In genomic region chr4:88864599-88864998, GRCm38 (mm10) we compare ENCODE assay signal across 14 mouse cellular contexts. TPM values are rescaled to one million over a fixed set of nuclear protein-coding genes. Genes with fewer than 3 reads are reported as not detected.
DNase-seq lines count a peak whose midpoint lies in the region; ATAC-seq and TF ChIP-seq lines count a peak whose summit lies in the region.
"Had no signal": no experiment of that assay in that cellular context is flagged by ENCODE, and none has a peak within 500 bp of the region (broad histone marks: within the 10 kb centered on the region; RNA-seq: fewer than 3 reads in every experiment).

No protein-coding gene starts in this region.

- no peak overlapping the region for H3K4me2 ChIP-seq in lung, postnatal 0 days (replicated peaks; ENCODE audit: low read depth, low read length)
- H3K4me2 ChIP-seq in midbrain, embryonic 11.5 days, result no peak overlapping the region
- no peak overlapping the region for H3K4me2 ChIP-seq in forebrain, embryonic 13.5 days
- H3K4me2 ChIP-seq in kidney, embryonic 16.5 days (replicated peaks; ENCODE audit: low read depth, low read length), result no peak overlapping the region
- H3K4me2 ChIP-seq: embryonic facial prominence, embryonic 15.5 days; stomach, embryonic 15.5 days had no signal

- 50% methylated on average over 9 of the region's 9 CpGs for WGBS in lung, postnatal 0 days
- WGBS in midbrain, embryonic 11.5 days, result 71% methylated on average over 9 of the region's 9 CpGs
- 77% methylated on average over 9 of the region's 9 CpGs for WGBS in forebrain, embryonic 13.5 days
- WGBS in kidney, embryonic 16.5 days, result 65% methylated on average over 9 of the region's 9 CpGs

- peak; percentile 5 for DNase-seq in lung, postnatal 14 days
- no peak for DNase-seq in lung, postnatal 0 days (ENCODE audit: low spot score)
- DNase-seq in liver, result peak; percentile 13
- DNase-seq in naive thymus-derived CD4-positive, alpha-beta T cell, adult 2 months (ENCODE audit: low read depth), result peak; percentile 89
- DNase-seq in left cerebral cortex, postnatal 10 days (ENCODE audit: extremely low spot score in 1 of 2, low spot score in 2 of 2), result no peak
- no peak for DNase-seq in midbrain, embryonic 11.5 days (ENCODE audit: low spot score, missing footprints)
- DNase-seq: gastrocnemius, postnatal 36 days had no signal

- no peak overlapping the region for H3K27ac ChIP-seq in lung, postnatal 0 days (ENCODE audit: low read length)
- H3K27ac ChIP-seq in midbrain, embryonic 11.5 days (ENCODE audit: low read depth, low read length), result no peak overlapping the region
- H3K27ac ChIP-seq in forebrain, embryonic 13.5 days, result no peak overlapping the region
- H3K27ac ChIP-seq in kidney, embryonic 16.5 days (ENCODE audit: low read length), result no peak overlapping the region
- H3K27ac ChIP-seq: embryonic facial prominence, embryonic 15.5 days; stomach, embryonic 15.5 days had no signal

- no peaks in the 10 kb centered on the region for H3K36me3 ChIP-seq in lung, postnatal 0 days (ENCODE audit: insufficient read depth, low read length)
- no peaks in the 10 kb centered on the region for H3K36me3 ChIP-seq in midbrain, embryonic 11.5 days (ENCODE audit: control insufficient read depth, insufficient read depth, low read length)
- no peaks in the 10 kb centered on the region for H3K36me3 ChIP-seq in forebrain, embryonic 13.5 days (ENCODE audit: poor library complexity, severe bottlenecking)
- no peaks in the 10 kb centered on the region for H3K36me3 ChIP-seq in kidney, embryonic 16.5 days (ENCODE audit: insufficient read depth, low read length)
- H3K36me3 ChIP-seq: embryonic facial prominence, embryonic 15.5 days; stomach, embryonic 15.5 days had no signal

- no peak for ATAC-seq in lung, postnatal 0 days
- ATAC-seq in midbrain, embryonic 11.5 days (ENCODE audit: low FRiP score), result no peak
- no peak for ATAC-seq in forebrain, embryonic 13.5 days
- ATAC-seq in kidney, embryonic 16.5 days (ENCODE audit: low FRiP score, low TSS enrichment), result no peak
- ATAC-seq: Patski had no signal

- H3K9ac ChIP-seq in lung, postnatal 0 days (replicated peaks; ENCODE audit: low read depth), result no peak overlapping the region
- no peak overlapping the region for H3K9ac ChIP-seq in midbrain, embryonic 11.5 days (ENCODE audit: low read length)
- no peak overlapping the region for H3K9ac ChIP-seq in forebrain, embryonic 13.5 days
- H3K9ac ChIP-seq in kidney, embryonic 16.5 days (replicated peaks; ENCODE audit: low read length), result no peak overlapping the region
- H3K9ac ChIP-seq: embryonic facial prominence, embryonic 15.5 days; stomach, embryonic 15.5 days had no signal

- no peaks in the 10 kb centered on the region for H3K9me3 ChIP-seq in lung, postnatal 0 days (ENCODE audit: low read length)
- no peaks in the 10 kb centered on the region for H3K9me3 ChIP-seq in midbrain, embryonic 11.5 days (ENCODE audit: control insufficient read depth, low read length)
- no peaks in the 10 kb centered on the region for H3K9me3 ChIP-seq in forebrain, embryonic 13.5 days (replicated peaks)
- no peaks in the 10 kb centered on the region for H3K9me3 ChIP-seq in kidney, embryonic 16.5 days (ENCODE audit: low read length)
- H3K9me3 ChIP-seq: embryonic facial prominence, embryonic 15.5 days; stomach, embryonic 15.5 days had no signal

- H3K4me1 ChIP-seq in lung, postnatal 0 days (ENCODE audit: insufficient read depth, low read depth, low read length), result no peaks in the 10 kb centered on the region
- no peaks in the 10 kb centered on the region for H3K4me1 ChIP-seq in midbrain, embryonic 11.5 days (ENCODE audit: control insufficient read depth, insufficient read depth, low read length)
- H3K4me1 ChIP-seq in forebrain, embryonic 13.5 days, result peaks cover 14% of the 10 kb centered on the region
- H3K4me1 ChIP-seq in kidney, embryonic 16.5 days (ENCODE audit: insufficient read depth, low read length), result peaks cover 8% of the 10 kb centered on the region; the same call in 1 of the 2 replicates

- peaks cover 5% of the 10 kb centered on the region; the same call in 1 of the 2 replicates for H3K27me3 ChIP-seq in lung, postnatal 0 days (replicated peaks; ENCODE audit: insufficient read depth, low read length)
- H3K27me3 ChIP-seq in midbrain, embryonic 11.5 days (ENCODE audit: control insufficient read depth, insufficient read depth, low read length), result no peaks in the 10 kb centered on the region
- peaks cover 14% of the 10 kb centered on the region; the same call in 1 of the 2 replicates for H3K27me3 ChIP-seq in forebrain, embryonic 13.5 days
- peaks cover 13% of the 10 kb centered on the region for H3K27me3 ChIP-seq in kidney, embryonic 16.5 days (ENCODE audit: insufficient read depth, low read length)
- H3K27me3 ChIP-seq: embryonic facial prominence, embryonic 15.5 days; Patski had no signal

- intact Hi-C loops in left cerebral cortex, postnatal 10 days (cut with DNase I), result no loop called here

- no peak overlapping the region for H3K4me3 ChIP-seq in lung, postnatal 0 days (ENCODE audit: low read depth, low read length)
- no peak overlapping the region for H3K4me3 ChIP-seq in midbrain, embryonic 11.5 days (ENCODE audit: low read depth, low read length)
- no peak overlapping the region for H3K4me3 ChIP-seq in forebrain, embryonic 13.5 days
- H3K4me3 ChIP-seq in kidney, embryonic 16.5 days (ENCODE audit: low read length), result no peak overlapping the region
- H3K4me3 ChIP-seq: embryonic facial prominence, embryonic 15.5 days; stomach, embryonic 15.5 days had no signal

- TF ChIP-seq CTCF in lung, postnatal 0 days (IDR thresholded peaks at IDR 0.05), result no peak

- TF ChIP-seq EP300 in lung, postnatal 0 days (IDR thresholded peaks at IDR 0.05), result no peak

RNA-seq across cellular contexts. Expression of gene Ifna1, which starts 14.7 kb away (rescaled TPM):
- not detected in 2 replicates for polyA plus RNA-seq in lung, postnatal 0 days (2015; fragmentation: Nextera tagmentation; extraction: Ambion mirVana)
- not detected for total RNA-seq in left cerebral cortex, postnatal 10 days (2021)
- not detected in 2 replicates for polyA plus RNA-seq in midbrain, embryonic 11.5 days (2014; fragmentation: Nextera tagmentation; extraction: Ambion mirVana)
- polyA plus RNA-seq in forebrain, embryonic 13.5 days (2015; fragmentation: Nextera tagmentation; extraction: Ambion mirVana), result not detected in 2 replicates
- not detected in 2 replicates for polyA plus RNA-seq in kidney, embryonic 16.5 days (2015; fragmentation: Nextera tagmentation; extraction: Ambion mirVana)
- total RNA-seq: gastrocnemius, postnatal 36 days had no signal
- polyA plus RNA-seq: embryonic facial prominence, embryonic 15.5 days; limb, embryonic 14.5 days; neural tube, embryonic 14.5 days; Patski; stomach, embryonic 15.5 days had no signal

RNA-seq across cellular contexts. Expression of gene Ifne, which starts 15.4 kb away (rescaled TPM):
- not detected in 2 replicates for polyA plus RNA-seq in lung, postnatal 0 days (2015; fragmentation: Nextera tagmentation; extraction: Ambion mirVana)
- total RNA-seq in left cerebral cortex, postnatal 10 days (2021), result not detected
- not detected in 2 replicates for polyA plus RNA-seq in midbrain, embryonic 11.5 days (2014; fragmentation: Nextera tagmentation; extraction: Ambion mirVana)
- polyA plus RNA-seq in forebrain, embryonic 13.5 days (2015; fragmentation: Nextera tagmentation; extraction: Ambion mirVana), result not detected in 2 replicates
- not detected in 2 replicates for polyA plus RNA-seq in kidney, embryonic 16.5 days (2015; fragmentation: Nextera tagmentation; extraction: Ambion mirVana)
- total RNA-seq: gastrocnemius, postnatal 36 days had no signal
- polyA plus RNA-seq: embryonic facial prominence, embryonic 15.5 days; limb, embryonic 14.5 days; neural tube, embryonic 14.5 days; stomach, embryonic 15.5 days had no signal

RNA-seq across cellular contexts. Expression of gene Ifna4, which starts 22.9 kb away (rescaled TPM):
- not detected in 2 replicates for polyA plus RNA-seq in lung, postnatal 0 days (2015; fragmentation: Nextera tagmentation; extraction: Ambion mirVana)
- not detected for total RNA-seq in left cerebral cortex, postnatal 10 days (2021)
- polyA plus RNA-seq in midbrain, embryonic 11.5 days (2014; fragmentation: Nextera tagmentation; extraction: Ambion mirVana), result not detected in 2 replicates
- not detected in 2 replicates for polyA plus RNA-seq in forebrain, embryonic 13.5 days (2015; fragmentation: Nextera tagmentation; extraction: Ambion mirVana)
- polyA plus RNA-seq in kidney, embryonic 16.5 days (2015; fragmentation: Nextera tagmentation; extraction: Ambion mirVana), result not detected in 2 replicates
- total RNA-seq: gastrocnemius, postnatal 36 days had no signal
- polyA plus RNA-seq: embryonic facial prominence, embryonic 15.5 days; limb, embryonic 14.5 days; neural tube, embryonic 14.5 days; Patski; stomach, embryonic 15.5 days had no signal

RNA-seq across cellular contexts. Expression of gene Ifna5, which starts 29.3 kb away (rescaled TPM):
- not detected in 2 replicates for polyA plus RNA-seq in lung, postnatal 0 days (2015; fragmentation: Nextera tagmentation; extraction: Ambion mirVana)
- total RNA-seq in left cerebral cortex, postnatal 10 days (2021), result not detected
- polyA plus RNA-seq in midbrain, embryonic 11.5 days (2014; fragmentation: Nextera tagmentation; extraction: Ambion mirVana), result not detected in 2 replicates
- polyA plus RNA-seq in forebrain, embryonic 13.5 days (2015; fragmentation: Nextera tagmentation; extraction: Ambion mirVana), result not detected in 2 replicates
- not detected in 2 replicates for polyA plus RNA-seq in kidney, embryonic 16.5 days (2015; fragmentation: Nextera tagmentation; extraction: Ambion mirVana)
- total RNA-seq: gastrocnemius, postnatal 36 days had no signal
- polyA plus RNA-seq: embryonic facial prominence, embryonic 15.5 days; limb, embryonic 14.5 days; neural tube, embryonic 14.5 days; Patski; stomach, embryonic 15.5 days had no signal

RNA-seq across cellular contexts. Expression of gene Ifna6, which starts 37.4 kb away (rescaled TPM):
- polyA plus RNA-seq in lung, postnatal 0 days (2015; fragmentation: Nextera tagmentation; extraction: Ambion mirVana), result not detected in 2 replicates
- total RNA-seq in left cerebral cortex, postnatal 10 days (2021), result not detected
- polyA plus RNA-seq in midbrain, embryonic 11.5 days (2014; fragmentation: Nextera tagmentation; extraction: Ambion mirVana), result not detected in 2 replicates
- not detected in 2 replicates for polyA plus RNA-seq in forebrain, embryonic 13.5 days (2015; fragmentation: Nextera tagmentation; extraction: Ambion mirVana)
- polyA plus RNA-seq in kidney, embryonic 16.5 days (2015; fragmentation: Nextera tagmentation; extraction: Ambion mirVana), result not detected in 2 replicates
- total RNA-seq: gastrocnemius, postnatal 36 days had no signal
- polyA plus RNA-seq: embryonic facial prominence, embryonic 15.5 days; limb, embryonic 14.5 days; neural tube, embryonic 14.5 days; Patski; stomach, embryonic 15.5 days had no signal

Comparison
In these comparisons a context has a peak if more than half of its experiments do, and no peak if none do; other contexts are left out.
1. DNase-seq: peak in lung, postnatal 14 days (single experiment), liver (single experiment) and naive thymus-derived CD4-positive, alpha-beta T cell, adult 2 months (single experiment); none in lung, postnatal 0 days (single experiment), left cerebral cortex, postnatal 10 days (0 of 2) and midbrain, embryonic 11.5 days (single experiment).